Mouse (Mus musculus) hindbrain, postnatal 0 days (tissue): ENCODE data around the gene Nbr1. TPM values are rescaled to one million over a fixed set of nuclear protein-coding genes. Genes with fewer than 3 reads are reported as not detected.

Source experiments
- ATAC-seq: fragments of 200-750 bp; cut with Nextera tagmentation; 2 replicates; pipeline ENCODE4 v1.8.0; 2017; ENCODE audit warnings: mild to moderate bottlenecking, moderate TSS enrichment, moderate library complexity
- DNase-seq: peaks from one replicate; pipeline ENCODE4 v3.0.0-alpha.2; 2015; ENCODE audit warnings: low spot score
- H3K27ac ChIP-seq: fragments of 300-500 bp; sonication (generic); 2 replicates; pipeline ENCODE4 v1.5.1; 2014; ENCODE audit warnings: mild to moderate bottlenecking
- H3K27me3 ChIP-seq: fragments of 300-500 bp; sonication (generic); 2 replicates; pipeline ENCODE4 v1.6.1; 2014; ENCODE audit warnings: low read length, mixed read lengths; ENCODE audit not compliant: insufficient read depth
- H3K36me3 ChIP-seq: fragments of 300-500 bp; sonication (generic); 2 replicates; pipeline ENCODE4 v1.6.1; 2014; ENCODE audit warnings: low read length, mixed read lengths; ENCODE audit not compliant: insufficient read depth
- H3K4me1 ChIP-seq: fragments of 300-500 bp; sonication (generic); 2 replicates; pipeline ENCODE4 v1.6.1; 2014; ENCODE audit warnings: antibody characterized with exemption, low read length, mixed read lengths; ENCODE audit not compliant: insufficient read depth
- H3K4me2 ChIP-seq: fragments of 300-500 bp; sonication (generic); 2 replicates; pipeline ENCODE4 v1.6.1; 2014; ENCODE audit warnings: low read depth, mild to moderate bottlenecking, low read length, moderate library complexity, mixed read lengths
- H3K4me3 ChIP-seq: fragments of 300-500 bp; sonication (generic); 2 replicates; pipeline ENCODE4 v1.5.1; 2014; ENCODE audit warnings: low read length
- H3K9ac ChIP-seq: fragments of 300-500 bp; sonication (generic); replicated peaks from 2 replicates; pipeline ENCODE4 v1.6.1; 2014; ENCODE audit warnings: mild to moderate bottlenecking, low read length, moderate library complexity, mixed read lengths
- H3K9me3 ChIP-seq: fragments of 300-500 bp; sonication (generic); 2 replicates; pipeline ENCODE4 v1.6.1; 2016; ENCODE audit warnings: low read length, mixed read lengths
- CTCF ChIP-seq: IDR thresholded peaks from 2 replicates; pipeline ENCODE4 v1.5.1; 2016; ENCODE audit warnings: antibody characterized with exemption, control low read depth, low read depth
- WGBS: fragments of 180-500 bp; shearing (Covaris S2); extraction: QIAGEN DNeasy Blood & Tissue Kit; methylation state at CpG from one replicate; pipeline ENCODE4 v1.1.7; 2014; 5-methylcytosine and 5-hydroxymethylcytosine counted together
- polyA plus RNA-seq: library from polyadenylated mRNA; unstranded; fragments of >200 nt; fragmentation: Nextera tagmentation; extraction: Ambion mirVana; gene quantifications from 2 replicates; pipeline ENCODE4 v1.2.1, GENCODE M21; 2015
- total RNA-seq: library from RNA; depleted of rRNA; stranded (reverse); fragments of >200 nt; gene quantifications from 2 replicates; pipeline ENCODE4 v1.2.3, GENCODE M21; 2014

The Nbr1 gene
- total and polyA plus RNA-seq, 2 experiments from 2014 or later = 53.9 to 152 TPM

GRCm38 (mm10) chr11:101525936-101526595 is 25.9 kb upstream of the Nbr1 start:
- peak; percentile 57 for DNase-seq
- H3K9ac ChIP-seq = no peak overlapping the region
- H3K27me3 ChIP-seq = no peaks in the 10 kb centered on the region
- 72% methylated on average over 9 of the region's 9 CpGs for WGBS
- H3K36me3 ChIP-seq = no peaks in the 10 kb centered on the region
- no peaks in the 10 kb centered on the region for H3K4me1 ChIP-seq
- no peak for ATAC-seq
- H3K27ac ChIP-seq = no peak overlapping the region
- no peak overlapping the region for H3K4me3 ChIP-seq
- no peak overlapping the region for H3K4me2 ChIP-seq
- no peak for TF ChIP-seq CTCF
- no peaks in the 10 kb centered on the region for H3K9me3 ChIP-seq

GRCm38 (mm10) chr11:101526686-101527085 is 25.3 kb upstream of the Nbr1 start:
- Histone ChIP-seq H3K9ac (no peak overlapping the region), H3K27me3 (no peaks in the 10 kb centered on the region), H3K9me3 (no peaks in the 10 kb centered on the region), H3K4me1 (no peaks in the 10 kb centered on the region), H3K4me2 (no peak overlapping the region), H3K27ac (no peak overlapping the region), H3K4me3 (no peak overlapping the region), H3K36me3 (no peaks in the 10 kb centered on the region)
- no peak for TF ChIP-seq CTCF
- 79% methylated on average over 4 of the region's 4 CpGs for WGBS
- DNase-seq = no peak
- no peak for ATAC-seq

- ATAC-seq (no peak), DNase-seq (no peak)
- Histone ChIP-seq H3K9ac (no peak overlapping the region), H3K27me3 (no peaks in the 10 kb centered on the region), H3K4me1 (no peaks in the 10 kb centered on the region), H3K27ac (no peak overlapping the region), H3K9me3 (no peaks in the 10 kb centered on the region), H3K4me2 (no peak overlapping the region), H3K4me3 (no peak overlapping the region), H3K36me3 (no peaks in the 10 kb centered on the region)
- TF ChIP-seq CTCF = no peak
- WGBS = 86% methylated on average over 9 of the region's 9 CpGs
These were observed 8.4 kb upstream of the Nbr1 start for GRCm38 (mm10) chr11:101543533-101543932.

GRCm38 (mm10) chr11:101544132-101544531 is 7.8 kb upstream of the Nbr1 start:
- Histone ChIP-seq H3K27me3 (no peaks in the 10 kb centered on the region), H3K9ac (no peak overlapping the region), H3K4me3 (no peak overlapping the region), H3K9me3 (no peaks in the 10 kb centered on the region), H3K36me3 (no peaks in the 10 kb centered on the region), H3K27ac (no peak overlapping the region), H3K4me2 (no peak overlapping the region), H3K4me1 (no peaks in the 10 kb centered on the region)
- ATAC-seq = no peak
- 86% methylated on average over 1 of the region's 1 CpGs for WGBS
- no peak for DNase-seq
- TF ChIP-seq CTCF = no peak

- Histone ChIP-seq H3K4me3 (no peak overlapping the region), H3K9ac (no peak overlapping the region), H3K9me3 (no peaks in the 10 kb centered on the region), H3K27ac (no peak overlapping the region), H3K4me1 (peaks cover 3% of the 10 kb centered on the region; the same call in 1 of the 2 replicates), H3K4me2 (no peak overlapping the region), H3K27me3 (no peaks in the 10 kb centered on the region), H3K36me3 (no peaks in the 10 kb centered on the region)
- ATAC-seq = no peak
- no peak for DNase-seq
- no peak for TF ChIP-seq CTCF
These were observed 3.4 kb upstream of the Nbr1 start for GRCm38 (mm10) chr11:101548526-101548925.

- Histone ChIP-seq H3K9ac (peak overlapping the region; percentile 80), H3K4me2 (peak overlapping the region; percentile 84), H3K4me3 (peak overlapping the region; percentile 85), H3K36me3 (0 out of 2 replicates have a peak, but pooled peaks cover 5% of the 10 kb centered on the region), H3K4me1 (peaks cover 14% of the 10 kb centered on the region; the same call in 1 of the 2 replicates), H3K27me3 (no peaks in the 10 kb centered on the region), H3K9me3 (no peaks in the 10 kb centered on the region), H3K27ac (peak overlapping the region; percentile 91)
- TF ChIP-seq CTCF = peak; percentile 63
- ATAC-seq (peak; percentile 98), DNase-seq (peak; percentile 99)
- under 1% methylated on average over 37 of the region's 37 CpGs for WGBS
These were observed 739 bp downstream of the Nbr1 start for GRCm38 (mm10) chr11:101552476-101553300.
